In genomic region chr2:25394281-25395221, GRCm38 (mm10) we compare ENCODE assay signal across 10 mouse cellular contexts. TPM values are rescaled to one million over a fixed set of nuclear protein-coding genes. Genes with fewer than 3 reads are reported as not detected.
A peak's percentile ranks its signal among the peaks of the same experiment; 100 is the strongest.
DNase-seq lines count a peak whose midpoint lies in the region; ATAC-seq lines count a peak whose summit lies in the region.
"Had no signal": no experiment of that assay in that cellular context is flagged by ENCODE, and none has a peak within 500 bp of the region (broad histone marks: within the 10 kb centered on the region; RNA-seq: fewer than 3 reads in every experiment).

No protein-coding gene starts in this region.

- H3K4me1 ChIP-seq in hindbrain, embryonic 15.5 days (replicated peaks): peaks cover 18% of the 10 kb centered on the region
- peaks cover 18% of the 10 kb centered on the region for H3K4me1 ChIP-seq in hindbrain, embryonic 12.5 days
- peaks cover 6% of the 10 kb centered on the region; the same call in 1 of the 2 replicates for H3K4me1 ChIP-seq in neural tube, embryonic 14.5 days (ENCODE audit: control insufficient read depth, insufficient read depth, low read length)

- H3K4me2 ChIP-seq in hindbrain, embryonic 15.5 days: no peak overlapping the region
- H3K4me2 ChIP-seq in hindbrain, embryonic 12.5 days (replicated peaks): no peak overlapping the region
- no peak overlapping the region for H3K4me2 ChIP-seq in neural tube, embryonic 14.5 days (ENCODE audit: low read depth, low read length)

- H3K9ac ChIP-seq in hindbrain, embryonic 15.5 days: no peak overlapping the region
- no peak overlapping the region for H3K9ac ChIP-seq in hindbrain, embryonic 12.5 days
- no peak overlapping the region for H3K9ac ChIP-seq in neural tube, embryonic 14.5 days (replicated peaks; ENCODE audit: low read depth, low read length)

- no peaks in the 10 kb centered on the region for H3K9me3 ChIP-seq in hindbrain, embryonic 15.5 days
- no peaks in the 10 kb centered on the region for H3K9me3 ChIP-seq in hindbrain, embryonic 12.5 days (replicated peaks)
- no peaks in the 10 kb centered on the region for H3K9me3 ChIP-seq in neural tube, embryonic 14.5 days (ENCODE audit: control insufficient read depth, low read length)
- H3K9me3 ChIP-seq: G1E had no signal

- peaks cover 51% of the 10 kb centered on the region for H3K27me3 ChIP-seq in hindbrain, embryonic 15.5 days
- peaks cover 58% of the 10 kb centered on the region for H3K27me3 ChIP-seq in hindbrain, embryonic 12.5 days
- peaks cover 39% of the 10 kb centered on the region for H3K27me3 ChIP-seq in neural tube, embryonic 14.5 days (ENCODE audit: control insufficient read depth, insufficient read depth, low read length)

- H3K27ac ChIP-seq in hindbrain, embryonic 15.5 days (replicated peaks): 0 out of 2 replicates have a peak overlapping the region, but pooled peaks have one; percentile 3
- no peak overlapping the region for H3K27ac ChIP-seq in hindbrain, embryonic 12.5 days
- no peak overlapping the region for H3K27ac ChIP-seq in neural tube, embryonic 14.5 days (ENCODE audit: low read depth, low read length)

- H3K36me3 ChIP-seq in hindbrain, embryonic 15.5 days: no peaks in the 10 kb centered on the region
- no peaks in the 10 kb centered on the region for H3K36me3 ChIP-seq in hindbrain, embryonic 12.5 days
- no peaks in the 10 kb centered on the region for H3K36me3 ChIP-seq in neural tube, embryonic 14.5 days (ENCODE audit: control insufficient read depth, insufficient read depth, low read length)
- H3K36me3 ChIP-seq: G1E had no signal

- intact Hi-C loops in heart, postnatal 25 days (cut with DNase I): loop anchor here (2.0 kb wide), 1 partner anchor 16 kb away; no protein-coding TSS in a partner anchor

- peak; percentile 49 for DNase-seq in MN1 (ENCODE audit: low spot score)
- peak; percentile 62 to 67 for DNase-seq in cerebellum, postnatal 14 days
- peak; percentile 61 for DNase-seq in heart, postnatal 25 days (ENCODE audit: low spot score)
- no peak for DNase-seq in thymus, postnatal 25 days

- H3K4me3 ChIP-seq in hindbrain, embryonic 15.5 days: no peak overlapping the region
- H3K4me3 ChIP-seq in hindbrain, embryonic 12.5 days: no peak overlapping the region
- H3K4me3 ChIP-seq in neural tube, embryonic 14.5 days (ENCODE audit: low read depth, low read length): no peak overlapping the region
- H3K4me3 ChIP-seq: erythroblast, embryonic 14.5 days had no signal

- 17% methylated on average over 3 of the region's 3 CpGs for WGBS in hindbrain, embryonic 15.5 days
- 26% methylated on average over 3 of the region's 3 CpGs for WGBS in hindbrain, embryonic 12.5 days
- 32% methylated on average over 3 of the region's 3 CpGs for WGBS in neural tube, embryonic 14.5 days

- peak; percentile 80 for ATAC-seq in hindbrain, embryonic 15.5 days (ENCODE audit: low FRiP score, low read depth)
- no peak for ATAC-seq in hindbrain, embryonic 12.5 days (ENCODE audit: low FRiP score)
- ATAC-seq in neural tube, embryonic 14.5 days (ENCODE audit: low read depth): 0 out of 2 replicates have a peak, but pooled peaks have one; percentile 31
- ATAC-seq in inflammation-experienced regulatory T-cells, adult 6 months: no peak

RNA-seq across cellular contexts. Expression of gene Entpd2, which starts 1.1 kb away (rescaled TPM):
- 3.7 and 7.0 TPM in 2 replicates for polyA plus RNA-seq in hindbrain, embryonic 15.5 days (2015; fragmentation: Nextera tagmentation; extraction: Ambion mirVana)
- 0.22 and 0.46 TPM in 2 replicates for polyA plus RNA-seq in hindbrain, embryonic 12.5 days (2016; fragmentation: Nextera tagmentation; extraction: Ambion mirVana)
- 10 to 100 TPM; 10.8 to 13.9 TPM for total RNA-seq in heart, postnatal 25 days (2021)
- polyA plus RNA-seq in neural tube, embryonic 14.5 days (2014; fragmentation: Nextera tagmentation; extraction: Ambion mirVana): 1.6 and 10.6 TPM in 2 replicates
- polyA plus RNA-seq in inflammation-experienced regulatory T-cells, adult 6 months (2017; shearing (Covaris generic)): 1 to 10 TPM in 1 of 3 experiments, under 1 TPM in 1, not detected in 1; 0.49 to 1.3 TPM
- total RNA-seq: G1E had no signal
- polyA plus RNA-seq: erythroblast, embryonic 14.5 days had no signal

RNA-seq across cellular contexts. Expression of gene Npdc1, which starts 4.6 kb away (rescaled TPM):
- 424 and 493 TPM in 2 replicates for polyA plus RNA-seq in hindbrain, embryonic 15.5 days (2015; fragmentation: Nextera tagmentation; extraction: Ambion mirVana)
- polyA plus RNA-seq in hindbrain, embryonic 12.5 days (2016; fragmentation: Nextera tagmentation; extraction: Ambion mirVana): 216 and 225 TPM in 2 replicates
- 10 to 100 TPM; 25.1 to 27.7 TPM for total RNA-seq in heart, postnatal 25 days (2021)
- 397 and 496 TPM in 2 replicates for polyA plus RNA-seq in neural tube, embryonic 14.5 days (2014; fragmentation: Nextera tagmentation; extraction: Ambion mirVana)
- 1 to 10 TPM; 2.8 to 6.1 (median 6.0) TPM for polyA plus RNA-seq in inflammation-experienced regulatory T-cells, adult 6 months (2017; shearing (Covaris generic))
- polyA plus RNA-seq: erythroblast, embryonic 14.5 days; G1E had no signal

RNA-seq across cellular contexts. Expression of gene Sapcd2, which starts 22.4 kb away (rescaled TPM):
- 11.8 and 13.8 TPM in 2 replicates for polyA plus RNA-seq in hindbrain, embryonic 15.5 days (2015; fragmentation: Nextera tagmentation; extraction: Ambion mirVana)
- polyA plus RNA-seq in hindbrain, embryonic 12.5 days (2016; fragmentation: Nextera tagmentation; extraction: Ambion mirVana): 31.9 and 41.4 TPM in 2 replicates
- under 1 TPM; 0.16 to 0.50 TPM for total RNA-seq in heart, postnatal 25 days (2021)
- polyA plus RNA-seq in neural tube, embryonic 14.5 days (2014; fragmentation: Nextera tagmentation; extraction: Ambion mirVana): 6.9 and 7.8 TPM in 2 replicates
- polyA plus RNA-seq in inflammation-experienced regulatory T-cells, adult 6 months (2017; shearing (Covaris generic)): 10 to 100 TPM in 1 of 3 experiments, under 1 TPM in 2; 0.44 to 10.5 (median 0.80) TPM

RNA-seq across cellular contexts. Expression of gene Fut7, which starts 28.5 kb away (rescaled TPM):
- polyA plus RNA-seq in hindbrain, embryonic 15.5 days (2015; fragmentation: Nextera tagmentation; extraction: Ambion mirVana): 0.08 TPM in 1 of 2 replicates, not detected in the other
- 0.53 TPM in 1 of 2 replicates, not detected in the other for polyA plus RNA-seq in hindbrain, embryonic 12.5 days (2016; fragmentation: Nextera tagmentation; extraction: Ambion mirVana)
- total RNA-seq in heart, postnatal 25 days (2021): under 1 TPM in 1 of 2 experiments, not detected in 1; 0.34 TPM
- 0.17 and 0.23 TPM in 2 replicates for polyA plus RNA-seq in neural tube, embryonic 14.5 days (2014; fragmentation: Nextera tagmentation; extraction: Ambion mirVana)
- polyA plus RNA-seq in inflammation-experienced regulatory T-cells, adult 6 months (2017; shearing (Covaris generic)): 10 to 100 TPM in 1 of 3 experiments, 1 to 10 TPM in 2; 4.1 to 14.7 (median 7.2) TPM
- polyA plus RNA-seq: G1E had no signal

RNA-seq across cellular contexts. Expression of gene Uap1l1, which starts 29.1 kb away (rescaled TPM):
- polyA plus RNA-seq in hindbrain, embryonic 15.5 days (2015; fragmentation: Nextera tagmentation; extraction: Ambion mirVana): 5.1 and 6.4 TPM in 2 replicates
- polyA plus RNA-seq in hindbrain, embryonic 12.5 days (2016; fragmentation: Nextera tagmentation; extraction: Ambion mirVana): 5.7 and 7.9 TPM in 2 replicates
- total RNA-seq in heart, postnatal 25 days (2021): 1 to 10 TPM; 4.0 to 6.1 TPM
- polyA plus RNA-seq in neural tube, embryonic 14.5 days (2014; fragmentation: Nextera tagmentation; extraction: Ambion mirVana): 4.6 and 5.2 TPM in 2 replicates
- 10 to 100 TPM; 12.2 to 20.6 (median 18.3) TPM for polyA plus RNA-seq in inflammation-experienced regulatory T-cells, adult 6 months (2017; shearing (Covaris generic))

Comparison
In these comparisons a context has a peak if more than half of its experiments do, and no peak if none do; other contexts are left out.
1. ATAC-seq: peak in hindbrain, embryonic 15.5 days (single experiment) and neural tube, embryonic 14.5 days (single experiment); none in hindbrain, embryonic 12.5 days (single experiment) and inflammation-experienced regulatory T-cells, adult 6 months (single experiment).
2. RNA of gene Npdc1, which starts 4.6 kb away (polyA plus RNA-seq): 397 to 496 TPM in neural tube, embryonic 14.5 days, 424 to 493 TPM in hindbrain, embryonic 15.5 days and 216 to 225 TPM in hindbrain, embryonic 12.5 days; 2.8 to 6.1 TPM in inflammation-experienced regulatory T-cells, adult 6 months; every median in the first group is over 10 times any median in the second.